Mouse (Mus musculus) forebrain, embryonic 15.5 days (tissue): ENCODE measurements around the gene Rpgrip1. TPM values are rescaled to one million over a fixed set of nuclear protein-coding genes. Genes with fewer than 3 reads are reported as not detected.

Source experiments
- ATAC-seq: fragments of 200-750 bp; cut with Nextera tagmentation; replicated peaks from 2 replicates; pipeline ENCODE4 v1.8.0; 2017; ENCODE audit warnings: mild to moderate bottlenecking, moderate TSS enrichment, moderate library complexity
- H3K27ac ChIP-seq: fragments of 300-500 bp; sonication (generic); replicated peaks from 2 replicates; pipeline ENCODE4 v1.5.1; 2015; ENCODE audit warnings: mild to moderate bottlenecking, inconsistent platforms
- H3K27me3 ChIP-seq: fragments of 300-500 bp; sonication (generic); 2 replicates; pipeline ENCODE4 v1.6.1; 2015; ENCODE audit warnings: inconsistent platforms
- H3K36me3 ChIP-seq: fragments of 300-500 bp; sonication (generic); 2 replicates; pipeline ENCODE4 v1.6.1; 2015; ENCODE audit warnings: mild to moderate bottlenecking, inconsistent platforms
- H3K4me1 ChIP-seq: fragments of 300-500 bp; sonication (generic); 2 replicates; pipeline ENCODE4 v1.6.1; 2015; ENCODE audit warnings: inconsistent platforms
- H3K4me2 ChIP-seq: fragments of 300-500 bp; sonication (generic); replicated peaks from 2 replicates; pipeline ENCODE4 v1.6.1; 2015; ENCODE audit warnings: mild to moderate bottlenecking, inconsistent platforms
- H3K4me3 ChIP-seq: fragments of 300-500 bp; sonication (generic); 2 replicates; pipeline ENCODE4 v1.5.1; 2015; ENCODE audit warnings: mild to moderate bottlenecking, inconsistent platforms
- H3K9ac ChIP-seq: fragments of 300-500 bp; sonication (generic); replicated peaks from 2 replicates; pipeline ENCODE4 v1.6.1; 2015; ENCODE audit warnings: mild to moderate bottlenecking, inconsistent platforms
- H3K9me3 ChIP-seq: fragments of 300-500 bp; sonication (generic); 2 replicates; pipeline ENCODE4 v1.6.1; 2016; ENCODE audit warnings: inconsistent platforms
- WGBS: fragments of 180-500 bp; shearing (Covaris S2); methylation state at CpG from one replicate; pipeline ENCODE4 v1.1.7; 2015; ENCODE audit warnings: mixed read lengths; 5-methylcytosine and 5-hydroxymethylcytosine counted together
- polyA plus RNA-seq: library from polyadenylated mRNA; unstranded; fragments of >200 nt; fragmentation: Nextera tagmentation; extraction: Ambion mirVana; gene quantifications from 2 replicates; pipeline ENCODE4 v1.2.1, GENCODE M21; 2015

Gene Rpgrip1
- polyA plus RNA-seq, 1 experiment from 2014 or later = 61.9 TPM

DNA sequence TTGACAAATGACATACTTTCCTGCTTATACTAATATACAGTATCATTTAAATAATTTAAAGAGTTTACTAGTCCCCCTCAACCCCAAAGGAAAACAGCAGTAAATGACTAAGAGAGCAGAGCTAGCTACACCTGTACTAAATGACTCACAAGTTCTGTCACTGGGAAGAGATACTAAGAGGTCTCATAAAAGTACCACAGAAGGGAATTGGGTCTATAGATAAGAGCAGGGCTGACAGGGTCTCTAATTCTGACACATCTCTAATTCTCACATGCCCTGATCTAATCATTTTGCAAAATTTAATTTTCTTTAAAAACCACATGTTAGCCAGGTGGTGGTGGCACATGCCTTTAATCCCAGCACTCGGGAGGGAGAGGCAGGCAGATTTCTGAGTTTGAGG is 78.3 kb downstream of the Rpgrip1 start:
- H3K4me2 ChIP-seq = no peak overlapping the region
- no peak overlapping the region for H3K27ac ChIP-seq
- no peaks in the 10 kb centered on the region for H3K27me3 ChIP-seq
- H3K9ac ChIP-seq = no peak overlapping the region
- 86% methylated on average over 1 of the region's 1 CpGs for WGBS
- no peak overlapping the region for H3K4me3 ChIP-seq
- ATAC-seq = no peak
- H3K9me3 ChIP-seq = no peaks in the 10 kb centered on the region
- no peaks in the 10 kb centered on the region for H3K4me1 ChIP-seq
- peaks cover 11% of the 10 kb centered on the region for H3K36me3 ChIP-seq

DNA sequence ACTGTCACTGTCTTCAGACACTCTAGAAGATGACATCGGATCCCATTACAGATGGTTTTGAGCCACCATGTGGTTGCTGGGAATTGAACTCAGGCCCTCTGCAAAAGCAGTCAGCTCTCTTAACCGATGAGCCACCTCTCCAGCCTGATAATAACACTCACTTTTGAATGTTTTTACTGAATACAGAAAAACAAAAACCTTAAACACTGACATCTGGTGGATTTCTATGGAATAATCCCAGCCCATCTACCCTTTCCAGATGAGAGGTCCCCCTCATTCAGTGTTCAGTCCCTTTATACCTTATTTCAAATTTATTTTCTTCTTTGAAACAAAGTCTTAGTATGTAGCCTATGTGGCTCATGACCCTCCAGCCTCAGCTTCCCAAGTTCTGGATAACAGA is 79.0 kb downstream of the Rpgrip1 start:
- no peak overlapping the region for H3K9ac ChIP-seq
- peaks cover 4% of the 10 kb centered on the region; the same call in 1 of the 2 replicates for H3K4me1 ChIP-seq
- peaks cover 11% of the 10 kb centered on the region for H3K36me3 ChIP-seq
- no peaks in the 10 kb centered on the region for H3K27me3 ChIP-seq
- no peak overlapping the region for H3K4me2 ChIP-seq
- no peak overlapping the region for H3K4me3 ChIP-seq
- no peak for ATAC-seq
- no peaks in the 10 kb centered on the region for H3K9me3 ChIP-seq
- no peak overlapping the region for H3K27ac ChIP-seq
- 75% methylated on average over 2 of the region's 2 CpGs for WGBS

DNA sequence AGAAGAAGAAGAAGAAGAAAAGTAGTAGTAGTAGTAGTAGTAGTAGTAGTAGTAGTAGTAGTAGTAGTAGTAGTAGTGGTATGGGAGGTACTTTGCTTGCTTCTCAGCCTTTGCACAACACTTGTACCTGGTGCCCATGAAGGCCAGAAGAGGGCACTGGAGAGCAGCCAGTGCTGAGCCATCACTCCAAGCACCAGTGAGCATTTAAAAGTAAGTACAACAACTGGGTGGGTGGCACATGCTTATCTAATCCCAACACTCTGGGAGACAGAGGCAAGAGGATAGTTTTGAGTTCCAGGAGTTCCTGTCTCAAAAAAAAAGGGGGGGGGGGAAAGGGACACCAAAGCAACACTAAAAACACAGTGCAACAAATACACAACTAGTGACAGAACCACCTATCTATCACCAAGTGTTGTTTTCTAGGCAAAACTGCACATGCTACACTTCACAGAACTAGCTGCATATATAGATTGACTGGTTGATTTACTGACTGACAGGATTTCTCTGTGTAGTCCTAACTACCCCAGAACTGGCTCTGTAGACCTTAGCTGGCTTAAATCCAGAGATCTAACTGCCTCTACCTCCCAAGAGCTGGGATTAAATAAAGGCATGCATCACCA is 80.3 kb downstream of the Rpgrip1 start:
- no peaks in the 10 kb centered on the region for H3K9me3 ChIP-seq
- no peak overlapping the region for H3K4me3 ChIP-seq
- H3K27ac ChIP-seq = no peak overlapping the region
- H3K4me1 ChIP-seq = peaks cover 15% of the 10 kb centered on the region
- H3K36me3 ChIP-seq = peaks cover 11% of the 10 kb centered on the region
- H3K27me3 ChIP-seq = no peaks in the 10 kb centered on the region
- no peak overlapping the region for H3K9ac ChIP-seq
- ATAC-seq = no peak
- H3K4me2 ChIP-seq = no peak overlapping the region

DNA sequence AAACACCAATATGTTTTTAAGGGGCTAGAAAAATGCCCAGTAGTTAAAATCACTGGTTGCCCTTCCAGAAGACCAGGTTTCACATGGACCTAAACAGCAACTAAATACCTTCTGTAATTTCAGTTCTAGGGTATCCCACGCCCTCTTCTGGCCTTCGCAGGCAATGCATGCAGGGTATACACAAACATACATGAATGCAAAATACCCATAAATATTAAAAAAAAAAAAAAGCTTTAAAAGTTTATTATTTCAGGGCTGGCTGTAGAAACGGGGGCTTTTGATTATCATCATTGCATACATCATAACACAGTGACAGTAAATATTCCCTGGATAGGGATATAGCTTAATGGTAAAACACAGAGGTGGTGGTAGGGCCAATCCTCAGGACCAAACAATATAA is 85.2 kb downstream of the Rpgrip1 start:
- Histone ChIP-seq H3K27ac (no peak overlapping the region), H3K4me1 (peaks cover 34% of the 10 kb centered on the region), H3K9ac (peak overlapping the region; percentile 86), H3K36me3 (peaks cover 34% of the 10 kb centered on the region), H3K27me3 (no peaks in the 10 kb centered on the region), H3K4me2 (peak overlapping the region; percentile 87), H3K4me3 (peak overlapping the region; percentile 81), H3K9me3 (no peaks in the 10 kb centered on the region)
- 10% methylated on average over 3 of the region's 3 CpGs for WGBS
- ATAC-seq = no peak

DNA sequence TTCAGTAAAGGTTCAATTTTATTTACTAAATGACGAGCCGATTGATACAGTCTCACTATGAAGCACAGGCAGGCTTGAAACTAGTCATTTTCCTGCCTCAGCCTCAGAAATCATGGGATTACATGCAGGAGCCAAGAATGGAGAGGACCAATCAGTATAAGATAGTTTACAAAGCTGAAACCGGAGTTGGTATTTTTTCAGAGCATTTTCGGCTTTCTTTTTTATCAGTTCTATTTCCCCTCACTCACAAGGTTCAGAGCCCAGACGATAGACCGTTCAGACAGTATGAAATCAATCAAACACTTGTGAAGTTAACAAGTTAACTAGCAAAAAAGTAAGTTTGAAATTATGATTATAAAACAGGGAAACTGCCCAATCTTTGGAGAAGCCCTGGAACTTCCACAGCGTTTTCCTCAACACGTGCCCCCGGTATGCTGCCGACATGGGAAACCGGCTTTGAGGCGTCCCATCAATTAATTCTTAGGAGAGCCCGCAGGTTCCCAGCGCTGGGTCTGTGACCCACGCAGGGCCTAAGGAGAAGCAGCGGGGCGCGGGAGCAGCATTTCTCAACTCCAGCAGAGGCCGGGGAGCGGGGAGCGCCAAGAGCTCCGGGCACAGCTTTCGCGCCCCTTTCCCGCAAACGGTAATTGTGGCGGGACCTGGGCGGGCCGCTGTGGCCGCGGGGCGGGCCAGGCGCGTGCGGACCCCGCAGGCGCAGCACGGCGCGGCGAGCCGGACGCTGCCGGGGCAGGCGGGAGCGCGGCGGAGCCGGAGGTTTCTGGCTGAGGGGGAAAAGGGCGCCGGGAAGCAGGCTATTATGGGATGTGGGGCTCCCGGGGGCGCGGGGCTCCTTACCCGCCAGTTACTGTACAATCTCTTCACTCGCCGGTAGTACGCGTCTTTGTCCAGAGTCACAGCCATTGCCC is 86.0 kb downstream of the Rpgrip1 start:
- 1% methylated on average over 59 of the region's 59 CpGs for WGBS
- H3K4me1 ChIP-seq = peaks cover 34% of the 10 kb centered on the region
- no peaks in the 10 kb centered on the region for H3K9me3 ChIP-seq
- peak; percentile 37 for ATAC-seq
- H3K4me3 ChIP-seq = peak overlapping the region; percentile 81
- H3K9ac ChIP-seq = peak overlapping the region; percentile 86
- H3K27ac ChIP-seq = peak overlapping the region; percentile 96
- H3K36me3 ChIP-seq = peaks cover 40% of the 10 kb centered on the region
- H3K4me2 ChIP-seq = peak overlapping the region; percentile 87
- H3K27me3 ChIP-seq = no peaks in the 10 kb centered on the region

DNA sequence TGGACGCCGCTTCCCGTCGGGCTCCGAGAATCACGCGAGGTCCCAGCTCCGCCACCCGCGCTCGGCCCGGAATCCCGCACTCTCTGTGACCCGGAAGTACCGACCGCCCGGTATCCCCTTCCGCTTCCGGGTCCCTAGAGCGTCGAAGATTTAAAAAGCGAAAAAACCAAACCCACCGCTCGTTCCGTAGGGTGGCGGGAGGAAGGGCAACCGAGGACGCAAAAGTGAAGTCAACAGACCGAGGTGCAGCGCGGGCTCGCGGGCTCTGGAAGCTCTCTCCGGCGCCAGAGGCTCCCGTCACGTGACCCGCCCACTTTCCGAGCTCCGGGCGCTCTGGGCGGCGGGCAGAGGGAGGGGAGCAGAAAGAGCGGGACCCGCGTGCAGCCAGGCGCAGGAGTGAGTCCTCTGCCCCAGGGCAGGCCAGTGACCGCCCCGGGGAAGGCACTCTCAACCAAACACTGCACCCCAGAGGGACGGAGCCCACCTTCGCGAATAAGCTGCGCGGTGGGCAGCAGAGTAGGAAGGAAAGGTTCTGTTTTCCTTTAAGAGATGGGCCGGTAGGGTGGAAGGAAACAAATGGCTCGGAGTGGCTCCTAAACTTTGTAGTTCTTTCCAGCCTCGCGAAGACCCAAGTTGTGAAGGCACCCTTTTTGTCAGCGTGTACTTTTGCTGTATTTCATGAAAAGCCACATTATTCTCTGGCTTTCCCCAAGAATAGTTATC is 86.8 kb downstream of the Rpgrip1 start, which contains the start of gene Supt16:
Gene Supt16 (minus strand): TSS at position 261 of the 723 bp plus-strand sequence.
- no peaks in the 10 kb centered on the region for H3K9me3 ChIP-seq
- ATAC-seq = peak; percentile 97
- H3K27ac ChIP-seq = peak within 1 kb of the TSS; percentile 96
- peak within 1 kb of the TSS; percentile 81 for H3K4me3 ChIP-seq
- WGBS = under 1% methylated on average over 59 of the region's 59 CpGs
- H3K9ac ChIP-seq = peak within 1 kb of the TSS; percentile 86
- peaks cover 42% of the 10 kb centered on the region for H3K36me3 ChIP-seq
- no peaks in the 10 kb centered on the region for H3K27me3 ChIP-seq
- peaks cover 34% of the 10 kb centered on the region for H3K4me1 ChIP-seq
- H3K4me2 ChIP-seq = peak within 1 kb of the TSS; percentile 87

DNA sequence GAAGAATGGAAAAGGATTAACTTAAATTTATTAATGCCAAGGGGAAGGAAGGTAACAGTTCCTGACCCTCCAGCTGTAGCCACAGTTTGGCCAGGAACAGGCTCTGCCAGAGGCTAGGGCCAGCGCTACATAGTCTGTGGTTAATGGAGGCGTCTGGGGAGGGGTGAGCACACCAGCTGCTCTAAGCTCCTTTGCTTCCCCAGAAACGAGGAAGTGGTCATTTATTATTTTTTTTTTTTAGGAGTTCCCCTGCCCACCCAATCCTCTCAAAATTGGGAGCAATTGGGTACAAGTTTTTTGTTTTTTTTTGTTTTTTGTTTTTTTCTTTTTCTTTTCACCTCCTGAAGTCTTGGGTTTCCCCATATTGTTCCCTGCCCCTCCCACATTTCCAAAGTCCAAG is 87.6 kb downstream of the Rpgrip1 start:
- Histone ChIP-seq H3K4me1 (peaks cover 34% of the 10 kb centered on the region), H3K4me3 (peak overlapping the region; percentile 81), H3K27me3 (no peaks in the 10 kb centered on the region), H3K36me3 (peaks cover 48% of the 10 kb centered on the region), H3K27ac (no peak overlapping the region), H3K4me2 (peak overlapping the region; percentile 87), H3K9ac (peak overlapping the region; percentile 86; the same call in 1 of the 2 replicates), H3K9me3 (no peaks in the 10 kb centered on the region)
- ATAC-seq = no peak
- WGBS = 27% methylated on average over 3 of the region's 3 CpGs

- H3K27ac ChIP-seq = no peak overlapping the region
- H3K9me3 ChIP-seq = no peaks in the 10 kb centered on the region
- no peaks in the 10 kb centered on the region for H3K27me3 ChIP-seq
- H3K4me2 ChIP-seq = no peak overlapping the region
- 94% methylated on average over 4 of the region's 4 CpGs for WGBS
- ATAC-seq = no peak
- H3K4me3 ChIP-seq = no peak overlapping the region
- no peak overlapping the region for H3K9ac ChIP-seq
- H3K36me3 ChIP-seq = peaks cover 55% of the 10 kb centered on the region
- H3K4me1 ChIP-seq = peaks cover 31% of the 10 kb centered on the region
Measured at GRCm38 (mm10) chr14:52199412-52199811, 88.9 kb downstream of the Rpgrip1 start.

Other genes starting within 250 kb of the Rpgrip1 start
- gene Mettl17, start 225.9 kb upstream of the Rpgrip1 start, polyA plus RNA-seq = 85.5 and 85.7 TPM in 2 replicates
- gene Slc39a2, start 217.8 kb upstream of the Rpgrip1 start, polyA plus RNA-seq = 1.8 and 1.9 TPM in 2 replicates
- 152 TPM in 2 replicates for gene Ndrg2, start 196.5 kb upstream of the Rpgrip1 start, polyA plus RNA-seq
- not detected in 2 replicates for gene Tppp2, start 192.3 kb upstream of the Rpgrip1 start, polyA plus RNA-seq
- not detected in 2 replicates for gene Rnase13, start 187.9 kb upstream of the Rpgrip1 start, polyA plus RNA-seq
- 65.7 and 69.8 TPM in 2 replicates for gene Arhgef40, start 126.0 kb upstream of the Rpgrip1 start, polyA plus RNA-seq
- 0.28 and 0.64 TPM in 2 replicates for gene Tmem253, start 95.0 kb upstream of the Rpgrip1 start, polyA plus RNA-seq
- 43.3 and 48.9 TPM in 2 replicates for gene Zfp219, start 90.0 kb upstream of the Rpgrip1 start, polyA plus RNA-seq
- gene Olfr221, start 68.2 kb upstream of the Rpgrip1 start, polyA plus RNA-seq = not detected in 2 replicates
- 710 and 729 TPM in 2 replicates for gene Hnrnpc, start 6.7 kb upstream of the Rpgrip1 start, polyA plus RNA-seq
- gene Supt16, start 86.7 kb downstream of the Rpgrip1 start, polyA plus RNA-seq = 56.1 and 58.9 TPM in 2 replicates
- gene Chd8, start 147.1 kb downstream of the Rpgrip1 start, polyA plus RNA-seq = 39.7 and 47.9 TPM in 2 replicates
- gene Tox4, start 168.4 kb downstream of the Rpgrip1 start, polyA plus RNA-seq = 59.5 and 62.9 TPM in 2 replicates
- gene Rab2b, start 168.8 kb downstream of the Rpgrip1 start, polyA plus RNA-seq = 44.4 and 44.8 TPM in 2 replicates
- 51.4 and 57.1 TPM in 2 replicates for gene Mettl3, start 194.4 kb downstream of the Rpgrip1 start, polyA plus RNA-seq
- gene Sall2, start 218.1 kb downstream of the Rpgrip1 start, polyA plus RNA-seq = 29.6 and 31.7 TPM in 2 replicates
- not detected in 2 replicates for gene Olfr1513, start 245.7 kb downstream of the Rpgrip1 start, polyA plus RNA-seq